ENCODE assay signal across 29 mouse cellular contexts in the genomic region with DNA sequence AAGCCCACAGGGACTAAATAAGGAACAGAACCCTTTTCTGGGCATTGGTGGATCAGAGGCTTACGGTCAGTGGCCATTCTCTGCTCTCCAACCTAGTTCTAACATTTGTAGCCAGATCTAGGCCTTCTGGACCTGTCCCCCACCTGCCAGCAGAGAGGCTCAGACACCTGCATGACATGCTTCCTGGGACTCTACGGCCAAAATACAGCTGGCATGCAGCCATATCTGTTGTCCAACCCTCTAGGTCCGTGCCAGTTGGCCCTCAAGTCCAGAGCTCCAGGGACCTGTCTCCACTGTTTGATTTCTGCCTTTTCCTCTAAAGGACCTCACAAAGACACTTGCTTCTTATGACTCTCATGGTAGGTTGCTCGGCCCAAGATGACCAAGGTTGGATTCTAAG. TPM values are rescaled to one million over a fixed set of nuclear protein-coding genes. Genes with fewer than 3 reads are reported as not detected.
DNase-seq lines count a peak whose midpoint lies in the region; ATAC-seq and TF ChIP-seq lines count a peak whose summit lies in the region.
"Had no signal": no experiment of that assay in that cellular context is flagged by ENCODE, and none has a peak within 500 bp of the region (broad histone marks: within the 10 kb centered on the region; RNA-seq: fewer than 3 reads in every experiment).

No protein-coding gene starts in this region.

- 90% methylated on average over 4 of the region's 4 CpGs for WGBS in forebrain, embryonic 12.5 days

- peak overlapping the region; percentile 96 for H3K4me3 ChIP-seq in cortical plate, adult 2 months (ENCODE audit: insufficient read depth, low read length)
- no peak overlapping the region for H3K4me3 ChIP-seq in forebrain, embryonic 12.5 days (replicated peaks)
- H3K4me3 ChIP-seq: erythroblast, embryonic 14.5 days; kidney, embryonic 15.5 days had no signal

- H3K9ac ChIP-seq in forebrain, embryonic 12.5 days = no peak overlapping the region
- H3K9ac ChIP-seq: forebrain, postnatal 0 days; heart, embryonic 15.5 days; hindbrain, embryonic 12.5 days; kidney, embryonic 15.5 days; limb, embryonic 12.5 days; liver, embryonic 12.5 days; liver, postnatal 0 days; neural tube, embryonic 15.5 days had no signal

- peaks cover 5% of the 10 kb centered on the region for H3K4me1 ChIP-seq in cortical plate, adult 2 months (ENCODE audit: control insufficient read depth, insufficient read depth, low read length)
- H3K4me1 ChIP-seq in forebrain, embryonic 12.5 days = peaks cover 10% of the 10 kb centered on the region

- H3K27me3 ChIP-seq in forebrain, embryonic 12.5 days = peaks cover 67% of the 10 kb centered on the region

- no peaks in the 10 kb centered on the region for H3K36me3 ChIP-seq in forebrain, embryonic 12.5 days (replicated peaks)
- H3K36me3 ChIP-seq: heart, embryonic 15.5 days; hindbrain, embryonic 12.5 days; kidney, embryonic 15.5 days; limb, embryonic 12.5 days; liver, embryonic 12.5 days; neural tube, embryonic 15.5 days had no signal

- no peak overlapping the region for H3K4me2 ChIP-seq in forebrain, embryonic 12.5 days

- TF ChIP-seq CTCF in cortical plate, adult 2 months (IDR thresholded peaks at IDR 0.05; ENCODE audit: extremely low read depth, insufficient read depth, low read length) = no peak

- peak overlapping the region; percentile 60; the same call in 1 of the 2 replicates for H3K27ac ChIP-seq in cortical plate, adult 2 months (ENCODE audit: insufficient read depth, low read length)
- no peak overlapping the region for H3K27ac ChIP-seq in forebrain, embryonic 12.5 days
- H3K27ac ChIP-seq: heart, embryonic 15.5 days; hindbrain, embryonic 12.5 days; hindbrain, postnatal 0 days; kidney, embryonic 15.5 days; limb, embryonic 12.5 days; liver, embryonic 12.5 days; neural tube, embryonic 15.5 days had no signal

- no peaks in the 10 kb centered on the region for H3K9me3 ChIP-seq in forebrain, embryonic 12.5 days
- H3K9me3 ChIP-seq: heart, embryonic 15.5 days; hindbrain, embryonic 12.5 days; kidney, embryonic 15.5 days; limb, embryonic 12.5 days; liver, embryonic 12.5 days; neural tube, embryonic 15.5 days had no signal

- ATAC-seq in forebrain, embryonic 12.5 days (ENCODE audit: low FRiP score) = no peak
- ATAC-seq: activated CD4-positive, CD25-positive, alpha-beta regulatory T cell, adult 4 months; forebrain, postnatal 0 days; liver, embryonic 12.5 days had no signal

- TF ChIP-seq POLR2A in cortical plate, adult 2 months (IDR thresholded peaks at IDR 0.05; ENCODE audit: extremely low read depth, insufficient read depth, low read length) = no peak

- peak; percentile 27 for DNase-seq in left cerebral cortex, postnatal 4 days
- DNase-seq in left cerebral cortex, postnatal 14 days (ENCODE audit: low spot score in 2 of 2) = no peak
- DNase-seq in cerebellum, adult 18-20 months = peak; percentile 93 to 96
- DNase-seq in cerebellum, adult 9-11 months = peak; percentile 97
- no peak for DNase-seq in frontal cortex, postnatal 36 days (ENCODE audit: low spot score in 2 of 2)
- no peak for DNase-seq in kidney, adult 8-10 months
- DNase-seq: forebrain, postnatal 0 days; midbrain, embryonic 14.5 days; right cerebral cortex, adult 18-20 months; spleen, adult 18-20 months had no signal

- intact Hi-C loops in left cerebral cortex, postnatal 4 days (cut with DNase I) = no loop called here
- intact Hi-C loops in left cerebral cortex, postnatal 14 days (cut with DNase I) = no loop called here

RNA-seq across cellular contexts. Expression of gene Gabrd, which starts 1.2 kb away (rescaled TPM):
- 1 to 10 TPM; 7.3 to 7.7 TPM for total RNA-seq in left cerebral cortex, postnatal 4 days (2021)
- 10 to 100 TPM; 58.3 to 66.1 TPM for total RNA-seq in left cerebral cortex, postnatal 14 days (2021)
- polyA plus RNA-seq in cortical plate, adult 2 months (2012; rRNA removed) = 129 and 141 TPM in 2 replicates
- not detected in 2 replicates for polyA plus RNA-seq in forebrain, embryonic 12.5 days (2016; fragmentation: Nextera tagmentation; extraction: Ambion mirVana)
- total RNA-seq: adrenal gland, adult 2 months; ES-E14; heart, postnatal 25 days had no signal
- polyA plus RNA-seq: C2C12; embryonic facial prominence, embryonic 14.5 days; erythroblast, embryonic 14.5 days; forebrain, embryonic 11.5 days; heart, embryonic 15.5 days; hindbrain, embryonic 12.5 days; kidney, embryonic 15.5 days; liver, embryonic 12.5 days; midbrain, embryonic 14.5 days had no signal

RNA-seq across cellular contexts. Expression of gene Cfap74, which starts 12.2 kb away (rescaled TPM):
- 1 to 10 TPM; 6.4 to 6.6 TPM for total RNA-seq in left cerebral cortex, postnatal 4 days (2021)
- 10 to 100 TPM; 11.2 to 11.7 TPM for total RNA-seq in left cerebral cortex, postnatal 14 days (2021)
- 20.4 and 21.9 TPM in 2 replicates for polyA plus RNA-seq in cortical plate, adult 2 months (2012; rRNA removed)
- polyA plus RNA-seq in forebrain, embryonic 12.5 days (2016; fragmentation: Nextera tagmentation; extraction: Ambion mirVana) = 6.4 and 6.9 TPM in 2 replicates
- total RNA-seq: megakaryocyte-erythroid progenitor cell, adult 5-6 weeks had no signal
- polyA plus RNA-seq: erythroblast, embryonic 14.5 days had no signal

RNA-seq across cellular contexts. Expression of gene Prkcz, which starts 35.6 kb away (rescaled TPM):
- 100 to 1,000 TPM; 131 to 136 TPM for total RNA-seq in left cerebral cortex, postnatal 4 days (2021)
- 100 to 1,000 TPM; 204 to 214 TPM for total RNA-seq in left cerebral cortex, postnatal 14 days (2021)
- 295 and 315 TPM in 2 replicates for polyA plus RNA-seq in cortical plate, adult 2 months (2012; rRNA removed)
- 26.5 and 26.7 TPM in 2 replicates for polyA plus RNA-seq in forebrain, embryonic 12.5 days (2016; fragmentation: Nextera tagmentation; extraction: Ambion mirVana)
- total RNA-seq: megakaryocyte-erythroid progenitor cell, adult 5-6 weeks had no signal

Comparison
In these comparisons a context has a peak if more than half of its experiments do, and no peak if none do; other contexts are left out.
1. DNase-seq: peak in left cerebral cortex, postnatal 4 days (single experiment), cerebellum, adult 18-20 months (2 of 2) and cerebellum, adult 9-11 months (single experiment); none in left cerebral cortex, postnatal 14 days (0 of 2), frontal cortex, postnatal 36 days (0 of 2) and kidney, adult 8-10 months (0 of 2).
2. RNA of gene Gabrd, which starts 1.2 kb away (total RNA-seq): 58.3 to 66.1 TPM in left cerebral cortex, postnatal 14 days; 7.3 to 7.7 TPM in left cerebral cortex, postnatal 4 days; every median in the first group is over 4 times any median in the second.